Mouse (Mus musculus) left cerebral cortex, postnatal 25 days (tissue): Measurements from ENCODE around the gene Il1r1. TPM values are rescaled to one million over a fixed set of nuclear protein-coding genes. Genes with fewer than 3 reads are reported as not detected.

Experiments used
- DNase-seq, 2 experiments: peaks; one replicate each; pipeline ENCODE4 v3.0.0; 2022; ENCODE audit warnings: low spot score in 2 of 2, mixed read lengths in 1 of 2
- intact Hi-C: fragments of 180-260 bp; cut with DNase I; formaldehyde crosslinking; loops from one replicate; pipeline ENCODE4 v1.15.1; 2025
- total RNA-seq, 2 experiments: library from RNA; stranded (reverse); gene quantifications; 2 replicates each; pipeline ENCODE4 v1.2.3; 2021

Gene Il1r1
- total RNA-seq, 2 experiments from 2014 or later, result 2.3 to 3.0 TPM

- DNase-seq, result no peak
- intact Hi-C loops, result loop anchor here (10.0 kb wide), 1 partner anchor 120 kb away; no protein-coding TSS in a partner anchor
Measured at GRCm38 (mm10) chr1:40354665-40355064, 129.8 kb downstream of the Il1r1 start.

GRCm38 (mm10) chr1:40355431-40355843, 130.6 kb downstream of the Il1r1 start:
- intact Hi-C loops, result loop anchor here (10.0 kb wide), 1 partner anchor 121 kb away; no protein-coding TSS in a partner anchor

GRCm38 (mm10) chr1:40355904-40356521, 131.1 kb downstream of the Il1r1 start:
- DNase-seq, result no peak
- intact Hi-C loops, result loop anchor here (10.0 kb wide), 1 partner anchor 121 kb away; no protein-coding TSS in a partner anchor

More at GRCm38 (mm10) chr1:40355431-40355843, 130.6 kb downstream of the Il1r1 start:
- no peak for DNase-seq

- no peak for DNase-seq
- intact Hi-C loops, result loop anchor here (10.0 kb wide), 1 partner anchor 123 kb away; no protein-coding TSS in a partner anchor
Measured at GRCm38 (mm10) chr1:40357921-40358320, 133.0 kb downstream of the Il1r1 start.

- no peak for DNase-seq
- intact Hi-C loops, result loop anchor here (10.0 kb wide), 1 partner anchor 124 kb away; no protein-coding TSS in a partner anchor
Measured at GRCm38 (mm10) chr1:40358351-40358750, 133.5 kb downstream of the Il1r1 start.

GRCm38 (mm10) chr1:40358771-40359181, 133.9 kb downstream of the Il1r1 start:
- intact Hi-C loops, result loop anchor here (10.0 kb wide), 1 partner anchor 124 kb away; no protein-coding TSS in a partner anchor
- peak; percentile 26 to 90 for DNase-seq

GRCm38 (mm10) chr1:40359731-40360130, 134.9 kb downstream of the Il1r1 start:
- no peak for DNase-seq
- intact Hi-C loops, result loop anchor here (10.0 kb wide), 1 partner anchor 125 kb away; no protein-coding TSS in a partner anchor

GRCm38 (mm10) chr1:40360969-40361368, 136.1 kb downstream of the Il1r1 start:
- intact Hi-C loops, result no loop called here

GRCm38 (mm10) chr1:40361596-40361995, 136.7 kb downstream of the Il1r1 start:
- intact Hi-C loops, result no loop called here
- DNase-seq, result peak in 1 of 2 experiments; percentile 61

More at GRCm38 (mm10) chr1:40360969-40361368, 136.1 kb downstream of the Il1r1 start:
- no peak for DNase-seq

- no peak for DNase-seq
- intact Hi-C loops, result no loop called here
Measured at GRCm38 (mm10) chr1:40362784-40363183, 137.9 kb downstream of the Il1r1 start.

Other genes with a start within 250 kb of the Il1r1 start
- not detected for gene Il1r2, start 151.0 kb upstream of the Il1r1 start, total RNA-seq
- gene Il1rl2, start 99.5 kb downstream of the Il1r1 start, total RNA-seq, result under 1 TPM; 0.46 to 0.73 TPM
- under 1 TPM; 0.14 to 0.18 TPM for gene Il1rl1, start 204.5 kb downstream of the Il1r1 start, total RNA-seq
- gene Il18r1, start 240.5 kb downstream of the Il1r1 start, total RNA-seq, result not detected